Mouse (Mus musculus) cerebellum, adult 8-10 months (tissue): ENCODE results near the gene Thap11.

Experiments used
- DNase-seq: peaks from one replicate; pipeline ENCODE4 v3.0.0; 2022

Gene Thap11

DNA sequence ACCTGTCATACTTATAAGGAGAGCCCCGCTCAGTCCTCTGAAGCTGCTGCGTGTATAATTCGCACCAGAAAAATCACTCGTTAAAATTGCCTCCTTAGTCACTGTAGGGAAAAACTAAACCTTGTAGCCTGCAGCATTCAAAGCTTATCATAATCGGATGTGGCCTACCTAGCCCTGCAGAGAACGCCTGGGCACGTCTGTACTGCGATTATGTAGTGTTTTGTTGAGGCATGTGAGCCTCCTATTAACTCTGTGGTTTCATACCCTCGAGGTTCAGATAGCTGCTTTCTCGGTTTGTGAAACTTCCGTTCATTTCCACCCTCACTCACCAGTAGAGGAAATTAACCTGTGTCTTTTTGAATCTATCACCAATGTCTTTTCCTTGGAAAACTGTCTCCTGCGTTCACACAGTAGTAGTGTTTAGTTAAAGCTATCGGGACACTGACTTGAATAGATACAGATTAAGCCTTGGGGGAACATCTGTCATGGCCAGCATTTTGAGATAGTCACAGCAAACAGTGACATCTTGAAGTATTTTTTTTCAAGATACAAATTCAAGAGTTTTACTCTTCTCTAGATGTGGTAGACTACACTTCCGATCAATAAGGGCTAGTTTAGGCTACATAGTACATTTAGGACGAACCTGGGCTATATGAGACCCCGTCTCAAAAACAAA lies 46.1 kb downstream of the Thap11 start:
- no peak for DNase-seq
